Mouse (Mus musculus) adrenal gland, postnatal 4 days (tissue): Measurements from ENCODE around the gene Mrpl3. TPM values are rescaled to one million over a fixed set of nuclear protein-coding genes. Genes with fewer than 3 reads are reported as not detected.

Experiments
- DNase-seq, 2 experiments: peaks; one replicate each; pipeline ENCODE4 v3.0.0; 2021 to 2022; ENCODE audit warnings: low spot score in 2 of 2, mixed read lengths in 2 of 2
- long read RNA-seq, 2 experiments: library from polyadenylated mRNA; stranded (forward); transcript quantifications; one replicate each; pipeline ENCODE4 v2.0.0; 2021
- total RNA-seq, 2 experiments: library from RNA; stranded (reverse); gene quantifications; 2 replicates each; pipeline ENCODE4 v1.2.3; 2021

Gene Mrpl3
- total RNA-seq = 100 to 1,000 TPM; 101 to 103 TPM
- long read RNA-seq, experiment 1, transcript Mrpl3-201 (10 exons, 3,972 nt) = major isoform, 38 of 41 reads
- long read RNA-seq, experiment 1, partial matches to known transcripts = 1 of 41 reads
- long read RNA-seq, experiment 1, other reads (novel, unspliced or antisense) = 2 of 41 reads
- long read RNA-seq, experiment 2, transcript Mrpl3-201 (10 exons, 3,972 nt) = major isoform, 73 of 82 reads
- long read RNA-seq, experiment 2, partial matches to known transcripts = 3 of 82 reads
- long read RNA-seq, experiment 2, other reads (novel, unspliced or antisense) = 5 of 82 reads

DNA sequence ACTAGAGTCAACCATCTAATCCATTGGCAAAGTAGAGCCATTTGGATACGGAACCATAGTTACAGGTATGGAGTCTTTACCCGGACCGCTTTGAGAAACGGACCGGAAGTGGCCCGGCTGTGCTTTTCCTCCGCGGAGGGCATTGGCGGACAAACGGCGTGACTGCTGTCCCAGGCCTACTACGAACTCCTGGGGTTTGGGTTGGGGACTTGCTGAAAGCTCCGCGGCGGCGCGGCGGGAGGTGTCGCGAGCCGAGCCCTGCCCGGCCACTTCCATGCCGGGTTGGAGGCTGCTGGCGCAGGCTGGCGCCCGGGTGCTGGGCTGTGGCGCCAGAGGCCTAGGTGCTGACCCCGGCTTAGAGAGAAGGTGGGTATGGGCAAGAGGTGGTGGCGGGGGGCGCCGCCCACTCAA lies at the start of gene Mrpl3:
Mrpl3 (plus strand) TSS at position 93 of the 411 bp plus-strand sequence.
- peak; percentile 67 to 71 for DNase-seq

GRCm38 (mm10) chr9:105010721-105011120 lies 42.3 kb upstream of the Mrpl3 start:
- DNase-seq = no peak

GRCm38 (mm10) chr9:105018186-105018585 lies 34.9 kb upstream of the Mrpl3 start:
- no peak for DNase-seq

DNA sequence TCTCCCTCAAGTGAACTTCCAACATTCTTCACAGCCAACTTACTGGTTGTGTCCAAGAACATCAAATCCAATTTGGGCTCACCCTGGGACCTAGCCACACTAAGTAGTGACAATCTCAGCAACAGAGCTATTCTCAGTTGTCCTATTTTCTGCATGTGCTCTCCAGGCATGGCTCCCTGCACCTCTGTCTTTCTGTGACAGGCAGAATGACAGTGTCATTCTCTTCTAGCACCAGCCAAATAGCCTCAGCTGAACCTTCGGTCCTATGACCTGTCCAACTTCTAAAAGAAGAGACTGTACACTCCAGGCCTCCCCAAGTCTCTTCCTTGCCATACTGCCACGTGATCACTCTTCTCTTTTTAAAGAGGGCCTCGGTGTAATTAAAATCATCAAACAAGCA lies 24.7 kb upstream of the Mrpl3 start:
- DNase-seq = no peak

GRCm38 (mm10) chr9:105032572-105032971 lies 20.5 kb upstream of the Mrpl3 start:
- DNase-seq = no peak

- DNase-seq = no peak
These were observed 19.4 kb upstream of the Mrpl3 start for GRCm38 (mm10) chr9:105033641-105034040.

DNA sequence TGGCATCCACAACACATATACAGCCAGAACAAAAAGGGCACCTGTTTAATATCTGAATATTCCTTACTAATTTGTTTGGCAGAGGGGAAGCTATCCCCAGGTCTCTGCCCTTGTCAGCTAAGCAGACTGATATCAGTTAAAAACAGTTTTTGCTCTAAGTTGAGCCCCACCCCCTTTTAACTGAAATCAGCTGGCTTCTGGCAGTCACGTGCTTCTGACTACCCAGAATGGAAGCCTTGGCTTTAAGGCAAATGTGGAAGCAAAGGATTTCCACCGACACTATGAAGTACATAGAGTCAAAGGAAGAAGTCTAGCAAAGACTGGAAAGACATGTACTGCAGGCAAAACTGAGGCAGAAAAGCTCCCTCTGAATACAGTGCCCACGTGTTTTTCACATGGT lies 15.2 kb upstream of the Mrpl3 start:
- no peak for DNase-seq

- DNase-seq = no peak
These were observed 7.0 kb upstream of the Mrpl3 start for GRCm38 (mm10) chr9:105046014-105046413.

DNA sequence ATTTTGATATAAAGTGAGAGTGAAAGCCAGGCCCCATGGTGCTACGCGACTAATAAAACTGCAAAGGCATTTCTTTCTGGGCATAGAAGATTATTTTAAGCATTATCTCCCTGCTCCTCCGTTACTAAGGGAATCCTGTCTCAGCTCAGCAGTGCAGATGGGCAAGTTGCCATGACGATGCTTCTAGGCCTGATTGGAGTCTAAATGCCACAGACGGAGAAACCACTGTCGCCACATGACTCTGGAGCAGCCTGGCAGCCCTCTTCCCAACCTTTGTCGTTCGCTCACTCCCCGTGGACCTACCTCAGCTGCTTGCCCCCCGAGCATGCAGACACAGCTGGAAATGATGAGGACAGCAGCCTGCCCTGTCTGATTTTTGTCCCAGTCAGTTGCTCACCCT lies 4.7 kb upstream of the Mrpl3 start:
- no peak for DNase-seq

GRCm38 (mm10) chr9:105049636-105050035 lies 3.4 kb upstream of the Mrpl3 start:
- DNase-seq = no peak

GRCm38 (mm10) chr9:105050257-105050656 lies 2.8 kb upstream of the Mrpl3 start:
- no peak for DNase-seq

DNA sequence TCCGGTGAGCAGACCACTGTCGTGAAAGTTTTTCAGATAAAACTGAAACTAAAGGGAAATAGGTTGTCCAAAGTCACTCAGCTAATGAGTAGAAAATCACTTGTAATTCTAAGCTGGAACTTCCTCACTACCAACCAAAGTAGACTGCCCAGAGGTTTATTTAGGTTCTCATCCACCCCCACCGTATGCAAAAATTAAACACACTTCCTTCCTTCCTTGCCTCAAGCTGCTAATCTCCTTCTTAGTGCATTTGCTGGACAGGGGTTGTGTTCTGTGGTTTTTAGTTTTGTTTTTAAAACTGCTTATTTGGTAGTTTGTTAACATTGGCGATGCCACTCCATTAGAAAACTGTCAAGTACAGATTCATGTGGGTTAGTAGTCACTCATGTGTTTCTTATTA lies 773 bp downstream of the Mrpl3 start:
- DNase-seq = no peak

- DNase-seq = no peak
These were observed 16.1 kb downstream of the Mrpl3 start for GRCm38 (mm10) chr9:105069106-105069505.

GRCm38 (mm10) chr9:105072991-105073748 lies 20.1 kb downstream of the Mrpl3 start:
- DNase-seq = no peak

DNA sequence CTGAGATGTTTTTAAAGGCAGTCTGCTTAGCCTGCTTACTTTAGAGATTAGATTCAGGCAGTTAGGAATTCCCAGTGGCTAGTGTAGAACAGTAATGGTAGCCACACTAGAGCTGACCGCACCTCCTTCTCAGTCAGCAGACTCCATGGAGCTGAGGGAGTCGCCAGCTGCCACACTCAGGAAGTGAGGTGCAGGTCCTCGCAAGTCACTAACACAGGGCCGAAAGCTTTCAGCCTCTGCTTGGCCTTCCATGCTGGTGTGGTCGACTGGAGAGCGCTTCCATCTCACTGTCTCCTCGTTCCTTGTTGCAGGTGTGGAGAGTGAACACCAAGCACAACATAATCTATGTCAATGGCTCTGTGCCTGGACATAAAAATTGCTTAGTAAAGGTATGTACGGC lies 21.8 kb downstream of the Mrpl3 start:
- no peak for DNase-seq

- DNase-seq = peak in 1 of 2 experiments; percentile 12
These were observed 23.9 kb downstream of the Mrpl3 start for GRCm38 (mm10) chr9:105076756-105077424.

DNA sequence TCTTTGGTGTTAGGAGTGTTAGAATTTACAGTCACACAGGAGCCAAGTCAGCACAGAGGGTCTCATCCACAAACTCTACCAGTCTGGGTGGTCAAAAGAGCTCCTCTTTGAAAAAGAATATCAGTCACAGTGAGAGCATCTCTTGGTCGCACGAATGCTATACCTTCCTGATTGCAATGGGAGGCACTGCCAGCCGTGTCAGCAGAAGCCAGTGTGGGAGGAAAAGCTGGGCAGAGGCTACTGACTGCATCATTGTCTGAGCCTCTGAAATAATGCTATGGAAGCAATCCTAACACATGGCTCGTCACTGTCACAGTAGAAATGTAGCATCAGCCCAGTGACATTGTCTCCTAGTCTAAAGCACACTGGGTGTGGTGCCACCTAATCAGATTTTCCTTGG lies 25.4 kb downstream of the Mrpl3 start:
- DNase-seq = no peak

DNA sequence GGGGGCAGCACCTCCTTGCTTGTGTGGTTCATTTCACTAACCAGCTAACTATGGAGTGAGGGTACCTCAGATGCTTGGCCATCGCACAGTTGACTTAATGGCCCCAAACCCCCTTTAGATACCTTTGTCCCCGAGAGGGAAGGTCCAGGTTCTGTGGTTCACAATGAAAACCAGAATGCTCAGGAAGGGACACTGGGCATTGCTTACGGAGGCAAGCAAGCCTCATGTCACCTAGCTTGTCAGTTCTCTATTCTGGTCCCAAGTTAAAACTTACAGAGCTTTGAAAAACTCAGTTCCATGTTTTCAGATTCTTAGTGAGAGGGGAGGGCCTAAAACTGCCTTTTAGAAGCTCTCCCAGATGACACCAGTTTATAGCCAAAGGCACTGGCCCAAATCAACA lies 27.2 kb downstream of the Mrpl3 start:
- no peak for DNase-seq

GRCm38 (mm10) chr9:105100807-105101570 lies 48.0 kb downstream of the Mrpl3 start:
- no peak for DNase-seq

GRCm38 (mm10) chr9:105101911-105102310 lies 48.9 kb downstream of the Mrpl3 start:
- DNase-seq = no peak

DNA sequence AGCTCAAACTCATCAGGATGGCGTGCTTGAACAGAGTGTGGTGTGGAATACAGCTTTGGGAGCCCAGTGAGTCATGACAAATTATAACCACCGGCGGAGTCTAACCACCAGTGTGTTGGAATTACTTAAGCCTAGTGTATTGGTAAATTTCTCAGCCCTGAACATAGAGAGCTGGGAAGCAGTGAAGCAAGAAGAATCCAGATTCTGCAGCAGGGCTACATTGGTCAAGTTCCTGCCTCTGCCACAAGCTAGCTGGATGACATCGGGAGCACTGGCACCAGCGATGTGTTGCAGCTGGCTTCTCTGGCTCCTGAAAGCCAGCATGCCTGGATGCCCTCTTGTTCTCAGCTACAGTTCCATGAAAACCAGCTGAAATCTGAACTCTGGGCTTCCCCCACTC lies 50.9 kb downstream of the Mrpl3 start:
- no peak for DNase-seq
